Mouse (Mus musculus): ENCODE results near the gene Tkt. TPM values are rescaled to one million over a fixed set of nuclear protein-coding genes. Genes with fewer than 3 reads are reported as not detected.

Gene Tkt
- polyA plus RNA-seq, 1 experiment from 2014 or later: 244 TPM

DNA sequence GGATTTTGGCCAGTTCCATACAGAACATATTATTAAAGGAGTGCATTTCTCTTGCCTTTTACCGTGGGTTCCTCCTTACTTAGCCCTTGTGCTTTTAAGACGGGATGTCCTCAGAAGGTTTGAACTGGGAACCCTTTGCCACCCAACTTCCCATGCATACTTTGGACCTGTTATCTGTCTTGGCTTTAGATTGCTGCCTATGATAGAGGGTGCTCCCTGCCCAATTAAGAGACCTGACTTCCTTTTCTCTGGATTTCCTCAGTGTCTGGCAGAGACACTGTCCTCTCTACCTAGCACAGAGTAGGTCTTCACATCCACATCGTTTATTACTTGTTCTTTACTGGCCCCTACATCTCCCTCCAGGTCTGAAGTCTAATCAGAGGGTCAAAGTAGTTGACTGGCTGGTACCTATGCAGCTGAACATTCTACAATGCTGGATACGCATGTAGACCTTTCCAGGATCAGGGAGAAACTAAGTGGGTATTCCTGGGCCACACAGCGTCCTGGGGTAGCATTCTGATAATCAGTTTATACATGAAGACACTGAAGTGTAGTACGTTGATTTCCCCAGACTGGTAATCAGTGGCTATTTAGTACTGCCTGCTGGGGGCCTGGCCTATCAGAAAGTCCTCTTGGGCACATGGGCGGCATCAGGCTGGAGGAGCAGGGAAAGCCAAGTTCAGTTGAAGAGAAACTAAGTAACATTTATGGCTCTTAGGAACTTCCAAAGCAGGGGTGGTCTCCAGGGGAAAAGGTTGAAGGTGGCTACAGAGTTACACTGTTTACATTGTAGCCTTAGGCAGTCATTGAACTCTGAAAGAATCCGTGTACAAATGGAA, 2.3 kb downstream of the Tkt start:
- peaks cover 27% of the 10 kb centered on the region for H3K4me1 ChIP-seq (replicated peaks; ENCODE audit: control insufficient read depth, insufficient read depth, low read length)
- no peaks in the 10 kb centered on the region for H3K36me3 ChIP-seq (ENCODE audit: control insufficient read depth, insufficient read depth, low read length)
- no peak for ATAC-seq (ENCODE audit: low read depth)
- H3K4me3 ChIP-seq (ENCODE audit: low read length): peak overlapping the region; percentile 86
- 21% methylated on average over 8 of the region's 8 CpGs for WGBS
- no peaks in the 10 kb centered on the region for H3K27me3 ChIP-seq (ENCODE audit: control insufficient read depth, insufficient read depth, low read depth, low read length)
- peak overlapping the region; percentile 93 for H3K4me2 ChIP-seq (ENCODE audit: low read depth, low read length)
- H3K9ac ChIP-seq (ENCODE audit: low read length): peak overlapping the region; percentile 90
- no peak overlapping the region for H3K27ac ChIP-seq (ENCODE audit: low read length)
- H3K9me3 ChIP-seq (ENCODE audit: control insufficient read depth, low read length): no peaks in the 10 kb centered on the region

DNA sequence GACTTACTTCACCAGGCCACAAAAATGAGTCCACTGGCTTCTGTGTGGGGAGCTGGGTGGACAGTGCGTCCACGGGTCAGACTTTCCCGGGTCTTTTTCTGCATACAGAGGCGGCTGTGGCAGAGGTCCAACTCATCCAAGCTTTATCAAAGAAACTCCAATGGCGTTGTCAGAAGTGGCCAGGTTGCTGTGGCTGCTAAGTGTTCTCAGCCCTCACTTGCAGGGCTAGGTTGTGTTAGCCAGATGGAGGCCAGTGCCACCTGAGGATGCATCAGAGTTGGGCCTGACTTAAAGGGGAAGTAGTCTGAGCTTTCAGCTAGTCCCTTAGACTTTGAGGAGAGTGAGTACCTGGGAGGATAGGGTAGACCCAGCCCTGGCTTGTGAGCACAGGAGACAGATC, 3.4 kb downstream of the Tkt start:
- H3K9ac ChIP-seq (ENCODE audit: low read length): peak overlapping the region; percentile 39; the same call in 1 of the 2 replicates
- ATAC-seq (ENCODE audit: low read depth): no peak
- H3K4me1 ChIP-seq (replicated peaks; ENCODE audit: control insufficient read depth, insufficient read depth, low read length): peaks cover 27% of the 10 kb centered on the region
- peak overlapping the region; percentile 86 for H3K4me3 ChIP-seq (ENCODE audit: low read length)
- no peaks in the 10 kb centered on the region for H3K36me3 ChIP-seq (ENCODE audit: control insufficient read depth, insufficient read depth, low read length)
- peak overlapping the region; percentile 93 for H3K4me2 ChIP-seq (ENCODE audit: low read depth, low read length)
- H3K27ac ChIP-seq (ENCODE audit: low read length): peak overlapping the region; percentile 24; the same call in 1 of the 2 replicates
- H3K27me3 ChIP-seq (ENCODE audit: control insufficient read depth, insufficient read depth, low read depth, low read length): no peaks in the 10 kb centered on the region
- 16% methylated on average over 5 of the region's 5 CpGs for WGBS
- H3K9me3 ChIP-seq (ENCODE audit: control insufficient read depth, low read length): no peaks in the 10 kb centered on the region

DNA sequence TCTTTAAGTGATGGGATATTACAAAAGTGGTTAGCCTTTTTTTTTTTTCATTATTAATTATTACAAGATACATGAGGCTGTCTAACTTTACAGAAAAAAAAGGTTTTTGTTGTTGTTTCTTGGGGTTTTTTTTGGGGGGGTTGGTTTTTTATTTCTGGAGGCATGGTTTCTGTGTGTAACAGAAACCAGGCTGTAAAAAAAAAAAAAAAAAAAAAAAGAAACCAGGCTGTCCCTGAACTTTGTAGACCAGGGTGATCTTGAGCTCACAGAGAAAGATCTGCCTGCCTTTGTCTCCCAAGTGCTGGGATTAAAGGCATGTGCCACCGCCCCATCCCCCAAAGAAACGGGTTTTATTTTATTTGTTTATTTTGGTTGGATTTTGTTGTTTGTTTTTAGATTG, 3.8 kb downstream of the Tkt start:
- ATAC-seq (ENCODE audit: low read depth): no peak
- Histone ChIP-seq H3K4me3 (ENCODE audit: low read length) (no peak overlapping the region), H3K4me1 (replicated peaks; ENCODE audit: control insufficient read depth, insufficient read depth, low read length) (peaks cover 27% of the 10 kb centered on the region), H3K27me3 (ENCODE audit: control insufficient read depth, insufficient read depth, low read depth, low read length) (no peaks in the 10 kb centered on the region), H3K4me2 (ENCODE audit: low read depth, low read length) (peak overlapping the region; percentile 93; the same call in 1 of the 2 replicates), H3K9ac (ENCODE audit: low read length) (no peak overlapping the region), H3K9me3 (ENCODE audit: control insufficient read depth, low read length) (no peaks in the 10 kb centered on the region), H3K36me3 (ENCODE audit: control insufficient read depth, insufficient read depth, low read length) (no peaks in the 10 kb centered on the region), H3K27ac (ENCODE audit: low read length) (no peak overlapping the region)
- WGBS: 87% methylated on average over 2 of the region's 2 CpGs

DNA sequence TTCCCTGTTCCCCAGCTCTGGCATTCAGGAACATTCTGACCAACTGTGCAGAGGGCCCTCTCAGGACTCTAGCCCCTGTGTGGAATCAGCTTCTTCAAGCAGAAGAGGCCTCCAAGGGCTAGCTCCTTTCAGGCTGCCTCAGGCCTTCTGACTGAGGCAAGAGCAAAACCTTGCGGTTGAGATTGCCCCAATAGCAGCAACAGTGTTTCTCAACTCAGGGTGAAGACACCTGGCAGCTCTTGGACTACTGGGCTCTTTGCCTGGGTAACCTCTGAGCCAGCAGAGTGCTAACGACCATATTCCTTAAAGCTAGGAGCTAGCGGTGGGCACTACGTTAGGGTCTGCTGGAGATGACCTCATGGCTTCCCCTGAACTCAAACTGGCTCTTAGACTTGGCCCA, 5.0 kb downstream of the Tkt start:
- no peak for ATAC-seq (ENCODE audit: low read depth)
- Histone ChIP-seq H3K36me3 (ENCODE audit: control insufficient read depth, insufficient read depth, low read length) (no peaks in the 10 kb centered on the region), H3K4me1 (replicated peaks; ENCODE audit: control insufficient read depth, insufficient read depth, low read length) (peaks cover 24% of the 10 kb centered on the region), H3K9ac (ENCODE audit: low read length) (no peak overlapping the region), H3K27ac (ENCODE audit: low read length) (no peak overlapping the region), H3K27me3 (ENCODE audit: control insufficient read depth, insufficient read depth, low read depth, low read length) (no peaks in the 10 kb centered on the region), H3K4me2 (ENCODE audit: low read depth, low read length) (no peak overlapping the region), H3K9me3 (ENCODE audit: control insufficient read depth, low read length) (no peaks in the 10 kb centered on the region), H3K4me3 (ENCODE audit: low read length) (no peak overlapping the region)
- whole genome bisulfite sequencing: 82% methylated on average over 4 of the region's 4 CpGs

DNA sequence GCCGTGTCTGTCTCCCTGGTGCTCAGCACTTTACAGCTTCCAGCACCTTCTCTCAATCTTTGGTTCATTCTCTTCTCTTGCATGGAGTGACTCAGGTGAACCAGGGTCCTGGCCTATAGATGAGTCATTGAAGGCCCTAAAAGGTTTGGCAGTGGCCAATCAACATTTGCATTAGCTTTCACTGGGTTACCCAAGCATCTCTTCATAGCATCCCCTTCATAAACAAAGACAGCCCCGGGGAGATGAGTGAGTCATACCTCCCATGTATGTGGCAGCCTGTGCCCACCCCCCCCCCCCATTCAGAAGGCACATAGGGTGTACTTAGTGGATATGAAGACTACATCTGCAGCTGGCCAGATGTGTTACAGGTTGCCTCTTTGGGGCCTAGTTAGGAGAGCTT, 8.5 kb downstream of the Tkt start:
- Histone ChIP-seq H3K27ac (ENCODE audit: low read length) (no peak overlapping the region), H3K9ac (ENCODE audit: low read length) (no peak overlapping the region), H3K4me3 (ENCODE audit: low read length) (no peak overlapping the region), H3K9me3 (ENCODE audit: control insufficient read depth, low read length) (no peaks in the 10 kb centered on the region), H3K36me3 (ENCODE audit: control insufficient read depth, insufficient read depth, low read length) (peaks cover 27% of the 10 kb centered on the region), H3K27me3 (ENCODE audit: control insufficient read depth, insufficient read depth, low read depth, low read length) (no peaks in the 10 kb centered on the region), H3K4me2 (ENCODE audit: low read depth, low read length) (no peak overlapping the region), H3K4me1 (replicated peaks; ENCODE audit: control insufficient read depth, insufficient read depth, low read length) (peaks cover 10% of the 10 kb centered on the region)
- ATAC-seq (ENCODE audit: low read depth): no peak
- WGBS: 60% methylated on average over 2 of the region's 2 CpGs

DNA sequence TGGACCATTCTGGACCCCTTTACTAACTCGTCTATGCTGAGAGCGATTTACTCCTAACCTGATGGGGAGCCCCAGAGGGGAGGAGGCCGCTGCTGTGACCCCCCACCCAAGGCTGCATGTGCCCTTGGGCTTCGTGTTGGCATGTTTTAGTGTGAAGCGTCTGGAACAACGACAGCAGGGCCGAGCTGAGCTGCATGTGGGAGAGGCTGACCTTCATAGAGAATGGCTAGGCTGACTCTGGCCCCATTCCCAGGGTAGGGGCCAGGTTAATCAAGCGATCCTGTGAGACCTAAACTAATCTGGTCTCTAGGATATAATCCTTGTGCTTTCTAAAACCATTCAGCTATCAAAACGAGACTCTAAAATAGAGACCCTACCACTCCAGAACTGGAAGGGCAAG, 9.6 kb downstream of the Tkt start:
- peak overlapping the region; percentile 58 for H3K27ac ChIP-seq (ENCODE audit: low read length)
- H3K4me1 ChIP-seq (replicated peaks; ENCODE audit: control insufficient read depth, insufficient read depth, low read length): peaks cover 9% of the 10 kb centered on the region
- no peak overlapping the region for H3K9ac ChIP-seq (ENCODE audit: low read length)
- H3K36me3 ChIP-seq (ENCODE audit: control insufficient read depth, insufficient read depth, low read length): peaks cover 27% of the 10 kb centered on the region
- ATAC-seq (ENCODE audit: low read depth): 0 out of 2 replicates have a peak, but pooled peaks have one; percentile 37
- H3K9me3 ChIP-seq (ENCODE audit: control insufficient read depth, low read length): no peaks in the 10 kb centered on the region
- H3K4me2 ChIP-seq (ENCODE audit: low read depth, low read length): no peak overlapping the region
- H3K27me3 ChIP-seq (ENCODE audit: control insufficient read depth, insufficient read depth, low read depth, low read length): no peaks in the 10 kb centered on the region
- H3K4me3 ChIP-seq (ENCODE audit: low read length): no peak overlapping the region
- 68% methylated on average over 9 of the region's 9 CpGs for WGBS

DNA sequence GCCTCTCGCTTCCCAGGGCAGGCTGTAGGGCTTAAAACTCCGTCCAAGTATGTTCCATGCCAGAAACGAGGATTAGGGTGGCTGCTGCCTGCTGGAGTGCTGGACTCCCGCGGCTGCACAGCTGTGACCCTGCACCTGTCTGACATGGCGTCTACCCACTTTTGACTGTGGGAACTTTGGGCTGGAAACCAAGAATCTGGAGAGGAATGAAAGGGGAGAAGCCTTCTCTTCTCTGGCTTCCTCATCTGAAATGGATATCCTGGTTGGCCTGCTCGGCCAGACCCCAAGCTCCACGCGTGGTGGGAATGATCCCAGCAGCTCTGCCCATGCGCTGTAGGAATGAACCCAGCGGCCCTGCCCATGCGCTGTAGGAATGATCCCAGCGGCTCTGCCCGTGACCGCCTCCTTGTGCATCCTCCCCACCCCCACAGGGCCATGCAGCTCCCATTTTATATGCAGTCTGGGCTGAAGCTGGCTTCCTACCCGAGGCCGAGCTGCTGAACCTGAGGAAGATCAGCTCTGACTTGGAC, 11.2 kb downstream of the Tkt start:
- WGBS: 88% methylated on average over 17 of the region's 17 CpGs
- ATAC-seq (ENCODE audit: low read depth): no peak
- Histone ChIP-seq H3K4me1 (replicated peaks; ENCODE audit: control insufficient read depth, insufficient read depth, low read length) (peaks cover 9% of the 10 kb centered on the region), H3K4me3 (ENCODE audit: low read length) (no peak overlapping the region), H3K36me3 (ENCODE audit: control insufficient read depth, insufficient read depth, low read length) (peaks cover 27% of the 10 kb centered on the region), H3K9me3 (ENCODE audit: control insufficient read depth, low read length) (no peaks in the 10 kb centered on the region), H3K27me3 (ENCODE audit: control insufficient read depth, insufficient read depth, low read depth, low read length) (no peaks in the 10 kb centered on the region), H3K27ac (ENCODE audit: low read length) (no peak overlapping the region), H3K4me2 (ENCODE audit: low read depth, low read length) (no peak overlapping the region), H3K9ac (ENCODE audit: low read length) (no peak overlapping the region)

DNA sequence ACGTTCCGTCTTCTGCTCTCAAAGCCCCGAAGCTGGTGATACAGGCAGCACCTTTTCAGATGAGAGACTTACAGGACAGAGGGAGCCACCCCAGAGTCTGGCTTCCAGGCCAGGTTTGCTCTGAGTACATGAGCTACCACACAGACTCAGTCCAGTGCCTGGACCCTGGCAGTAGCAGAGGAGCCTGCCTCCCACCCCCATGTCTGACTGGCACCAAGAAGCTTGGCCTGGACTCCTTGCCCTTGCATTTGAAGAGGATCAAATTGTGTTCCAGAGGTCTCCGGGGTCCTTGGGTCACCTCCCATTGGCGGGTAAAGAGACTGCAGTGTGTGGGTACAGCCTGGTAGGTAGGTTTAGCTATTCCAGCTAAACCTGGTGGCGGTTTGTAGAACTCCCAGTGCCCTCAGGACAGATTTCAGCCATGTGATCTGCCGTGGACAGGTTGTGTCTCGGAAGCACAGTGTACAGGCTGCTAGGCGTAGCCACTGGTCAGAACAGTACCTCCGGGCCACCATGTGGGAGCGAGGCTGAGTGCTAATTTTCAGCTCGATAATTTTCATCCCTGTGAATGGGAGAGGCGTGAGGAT, 12.7 kb downstream of the Tkt start:
- Histone ChIP-seq H3K4me1 (replicated peaks; ENCODE audit: control insufficient read depth, insufficient read depth, low read length) (peaks cover 9% of the 10 kb centered on the region), H3K4me3 (ENCODE audit: low read length) (no peak overlapping the region), H3K9ac (ENCODE audit: low read length) (no peak overlapping the region), H3K27ac (ENCODE audit: low read length) (no peak overlapping the region), H3K36me3 (ENCODE audit: control insufficient read depth, insufficient read depth, low read length) (peaks cover 40% of the 10 kb centered on the region), H3K4me2 (ENCODE audit: low read depth, low read length) (no peak overlapping the region), H3K9me3 (ENCODE audit: control insufficient read depth, low read length) (no peaks in the 10 kb centered on the region), H3K27me3 (ENCODE audit: control insufficient read depth, insufficient read depth, low read depth, low read length) (no peaks in the 10 kb centered on the region)
- 92% methylated on average over 13 of the region's 13 CpGs for WGBS
- 0 out of 2 replicates have a peak, but pooled peaks have one; percentile 7 for ATAC-seq (ENCODE audit: low read depth)

DNA sequence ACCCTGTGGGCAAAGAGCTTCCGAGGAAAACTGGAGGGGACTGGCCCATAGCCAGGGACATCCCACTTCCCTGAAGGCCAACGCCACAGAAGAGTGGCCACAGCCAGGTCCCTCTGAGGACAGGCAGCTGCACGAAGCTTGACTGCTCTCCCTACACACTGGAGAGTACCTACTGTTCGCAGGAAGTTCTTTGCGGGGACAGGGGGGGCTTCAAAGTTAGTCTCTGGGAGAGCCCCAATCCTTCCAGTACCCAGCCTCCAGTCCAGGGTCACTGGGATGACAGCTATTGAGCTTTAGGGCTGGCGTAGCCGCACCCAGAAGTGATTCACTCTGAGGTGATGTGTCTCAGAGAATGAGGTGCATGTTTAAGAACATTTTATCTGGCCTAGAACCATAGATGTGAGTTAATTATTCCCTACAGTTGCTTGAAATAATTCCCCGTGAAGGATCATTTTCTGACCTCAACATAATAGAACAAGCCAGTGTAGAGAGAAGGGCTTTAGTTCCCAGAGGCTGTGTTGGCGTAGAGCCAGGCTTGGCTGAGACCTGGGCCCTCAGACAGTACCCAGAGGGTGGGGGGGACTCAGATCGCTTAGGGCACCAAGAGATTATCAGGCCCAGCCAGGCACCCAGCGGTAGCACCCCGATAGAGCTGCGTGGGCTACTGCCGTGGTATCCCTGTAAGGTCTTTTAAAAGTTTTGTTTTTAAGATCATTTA, 13.5 kb downstream of the Tkt start:
- Histone ChIP-seq H3K4me2 (ENCODE audit: low read depth, low read length) (no peak overlapping the region), H3K4me1 (replicated peaks; ENCODE audit: control insufficient read depth, insufficient read depth, low read length) (peaks cover 9% of the 10 kb centered on the region), H3K36me3 (ENCODE audit: control insufficient read depth, insufficient read depth, low read length) (peaks cover 47% of the 10 kb centered on the region), H3K9ac (ENCODE audit: low read length) (no peak overlapping the region), H3K9me3 (ENCODE audit: control insufficient read depth, low read length) (no peaks in the 10 kb centered on the region), H3K27me3 (ENCODE audit: control insufficient read depth, insufficient read depth, low read depth, low read length) (no peaks in the 10 kb centered on the region), H3K4me3 (ENCODE audit: low read length) (no peak overlapping the region), H3K27ac (ENCODE audit: low read length) (0 out of 2 replicates have a peak overlapping the region, but pooled peaks have one; percentile 16)
- WGBS: 70% methylated on average over 14 of the region's 14 CpGs
- peak; percentile 49; the same call in 1 of the 2 replicates for ATAC-seq (ENCODE audit: low read depth)
